Mouse (Mus musculus) CH12.LX (cell line): Measurements from ENCODE around the gene Col5a1.

ENCODE experiments used
- CTCF ChIP-seq, 2 experiments: IDR thresholded peaks in 1 of 2; conservative IDR thresholded peaks in 1 of 2; 2 replicates each; pipeline ENCODE4 v1.5.1; 2011 to 2012; ENCODE audit warnings: low read depth in 2 of 2, low read length in 2 of 2, improper control_type of control experiment in 1 of 2, inconsistent platforms in 1 of 2, mild to moderate bottlenecking in 1 of 2, moderate library complexity in 1 of 2
- JUN ChIP-seq: IDR thresholded peaks from 2 replicates; pipeline ENCODE4 v1.6.1; 2011; ENCODE audit warnings: low read depth, mild to moderate bottlenecking, low read length, improper control_type of control experiment, moderate library complexity; ENCODE audit not compliant: insufficient read depth
- RCOR1 ChIP-seq: conservative IDR thresholded peaks from 2 replicates; pipeline ENCODE4 v1.6.1; 2012; ENCODE audit warnings: low read depth, mild to moderate bottlenecking, inconsistent platforms, low read length, improper control_type of control experiment
- USF2 ChIP-seq: conservative IDR thresholded peaks from 2 replicates; pipeline ENCODE4 v1.6.1; 2011; ENCODE audit warnings: low read depth, low read length, improper control_type of control experiment

- TF ChIP-seq RCOR1 (no peak), USF2 (no peak), JUN (no peak), CTCF (conservative IDR thresholded peaks at IDR 0.05 in 1 of 2, IDR thresholded peaks at IDR 0.05 in 1 of 2; ENCODE audit: low read depth in 2 of 2, low read length in 2 of 2) (no peak)
These were observed 100.5 kb downstream of the Col5a1 start for GRCm38 (mm10) chr2:27986751-27987150.
